Mouse (Mus musculus): ENCODE measurements at regions not wholly inside any gene's neighbourhood (a gene's known extent, or its start where the extent isn't known, plus 50 kb on each side); places are given as distances from the start of the nearest gene placed in this dataset.

GRCm38 (mm10) chr16:77406999-77407398 is 194.9 kb downstream of the Gm11146 start:
- H3K27ac ChIP-seq (ENCODE audit: low read length), result no peak overlapping the region
- no peak overlapping the region for H3K9ac ChIP-seq (replicated peaks; ENCODE audit: low read length)
- peaks cover 12% of the 10 kb centered on the region; the same call in 1 of the 2 replicates for H3K4me1 ChIP-seq (ENCODE audit: insufficient read depth, low read length)
- H3K27me3 ChIP-seq (ENCODE audit: insufficient read depth, low read length), result no peaks in the 10 kb centered on the region
- no peak overlapping the region for H3K4me3 ChIP-seq (ENCODE audit: low read length)
- ATAC-seq (ENCODE audit: low FRiP score, low TSS enrichment), result no peak
- no peaks in the 10 kb centered on the region for H3K36me3 ChIP-seq (ENCODE audit: insufficient read depth, low read length)
- WGBS, result 85% methylated on average over 5 of the region's 5 CpGs
- no peak overlapping the region for H3K4me2 ChIP-seq (replicated peaks; ENCODE audit: low read depth, low read length)
- H3K9me3 ChIP-seq (ENCODE audit: low read length), result no peaks in the 10 kb centered on the region

- no peaks in the 10 kb centered on the region for H3K9me3 ChIP-seq (ENCODE audit: low read length)
- H3K4me3 ChIP-seq (ENCODE audit: low read length), result no peak overlapping the region
- no peak overlapping the region for H3K27ac ChIP-seq (ENCODE audit: low read length)
- ATAC-seq (ENCODE audit: low FRiP score, low TSS enrichment), result no peak
- 70% methylated on average over 6 of the region's 6 CpGs for WGBS
- no peak overlapping the region for H3K9ac ChIP-seq (replicated peaks; ENCODE audit: low read length)
- no peaks in the 10 kb centered on the region for H3K36me3 ChIP-seq (ENCODE audit: insufficient read depth, low read length)
- no peak overlapping the region for H3K4me2 ChIP-seq (replicated peaks; ENCODE audit: low read depth, low read length)
- peaks cover 17% of the 10 kb centered on the region for H3K4me1 ChIP-seq (ENCODE audit: insufficient read depth, low read length)
- H3K27me3 ChIP-seq (ENCODE audit: insufficient read depth, low read length), result no peaks in the 10 kb centered on the region
Observed at GRCm38 (mm10) chr16:77405859-77406258, 196.0 kb downstream of the Gm11146 start.

DNA sequence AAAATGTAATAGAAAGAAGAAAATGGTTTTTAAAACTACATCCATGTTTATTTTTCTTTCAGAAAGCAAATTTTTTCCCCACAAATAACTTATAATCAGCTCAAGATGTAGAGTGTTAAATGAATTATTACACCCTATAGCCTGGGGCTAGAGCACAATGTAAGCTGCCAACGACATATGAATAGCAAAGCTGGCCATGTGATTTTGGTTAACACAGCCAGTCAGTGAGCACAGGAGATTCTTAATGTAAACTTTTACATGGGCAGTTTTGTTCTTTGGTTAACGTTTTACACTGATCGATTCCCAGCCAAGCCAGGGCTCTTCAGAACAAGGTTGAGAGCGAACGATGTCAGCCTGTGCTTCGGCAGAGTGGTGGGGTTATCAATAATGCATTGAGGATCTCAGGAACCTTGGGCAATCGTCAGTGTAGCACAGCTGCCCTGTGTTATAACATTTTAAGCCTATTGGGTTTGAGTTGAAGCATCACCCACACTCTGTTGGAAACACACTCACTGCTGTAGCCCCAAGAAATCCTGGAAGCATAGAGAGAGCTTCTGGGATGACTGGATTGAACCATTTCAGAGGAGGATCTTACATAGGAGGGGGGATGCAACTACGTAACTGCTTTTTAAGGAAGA is 196.6 kb downstream of the Gm11146 start:
- Histone ChIP-seq H3K4me2 (replicated peaks; ENCODE audit: low read depth, low read length) (no peak overlapping the region), H3K36me3 (ENCODE audit: insufficient read depth, low read length) (no peaks in the 10 kb centered on the region), H3K9me3 (ENCODE audit: low read length) (no peaks in the 10 kb centered on the region), H3K4me1 (ENCODE audit: insufficient read depth, low read length) (peaks cover 22% of the 10 kb centered on the region), H3K4me3 (ENCODE audit: low read length) (no peak overlapping the region), H3K27ac (ENCODE audit: low read length) (no peak overlapping the region), H3K27me3 (ENCODE audit: insufficient read depth, low read length) (no peaks in the 10 kb centered on the region), H3K9ac (replicated peaks; ENCODE audit: low read length) (no peak overlapping the region)
- WGBS, result 78% methylated on average over 8 of the region's 8 CpGs
- ATAC-seq (ENCODE audit: low FRiP score, low TSS enrichment), result no peak

GRCm38 (mm10) chr16:77402711-77403280 is 199.1 kb downstream of the Gm11146 start:
- H3K9me3 ChIP-seq (ENCODE audit: low read length), result no peaks in the 10 kb centered on the region
- peaks cover 34% of the 10 kb centered on the region for H3K4me1 ChIP-seq (ENCODE audit: insufficient read depth, low read length)
- WGBS, result 64% methylated on average over 7 of the region's 7 CpGs
- H3K36me3 ChIP-seq (ENCODE audit: insufficient read depth, low read length), result no peaks in the 10 kb centered on the region
- no peak overlapping the region for H3K4me3 ChIP-seq (ENCODE audit: low read length)
- H3K27me3 ChIP-seq (ENCODE audit: insufficient read depth, low read length), result no peaks in the 10 kb centered on the region
- no peak overlapping the region for H3K4me2 ChIP-seq (replicated peaks; ENCODE audit: low read depth, low read length)
- no peak overlapping the region for H3K9ac ChIP-seq (replicated peaks; ENCODE audit: low read length)
- ATAC-seq (ENCODE audit: low FRiP score, low TSS enrichment), result no peak
- no peak overlapping the region for H3K27ac ChIP-seq (ENCODE audit: low read length)

DNA sequence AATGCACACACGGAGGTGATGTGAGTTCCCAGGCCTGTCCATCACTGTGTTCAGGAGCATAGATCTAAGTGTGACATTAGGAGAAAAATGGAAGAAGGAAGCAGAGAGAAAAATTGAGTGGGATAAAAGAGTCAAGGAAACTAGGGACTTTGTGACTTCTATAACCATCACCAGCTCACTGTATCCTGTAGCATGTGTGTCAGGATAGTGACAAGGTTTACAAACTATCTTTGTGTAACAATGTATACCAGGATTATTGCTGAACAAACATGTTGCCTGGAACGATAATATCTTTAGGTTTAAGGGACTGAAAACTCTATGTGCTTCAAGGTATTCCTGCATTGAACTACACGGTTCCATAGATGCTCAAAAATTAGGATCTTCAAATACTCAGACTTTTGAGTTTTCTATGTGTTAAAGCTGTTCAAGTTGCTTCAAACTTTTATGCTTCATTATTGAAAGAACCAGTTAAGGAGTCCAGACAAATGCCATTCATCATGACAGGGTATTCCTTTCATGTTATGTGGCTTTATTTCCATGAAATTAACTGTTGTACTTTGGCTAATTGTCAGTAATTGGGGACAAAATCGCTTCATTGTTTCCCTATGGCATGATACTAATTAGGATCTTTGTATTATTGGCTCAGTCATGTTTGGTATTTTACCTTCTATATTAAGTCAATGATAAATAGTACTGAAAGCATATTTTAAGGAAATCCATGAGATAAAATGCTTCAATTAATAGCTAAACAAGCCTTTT is 200.5 kb downstream of the Gm11146 start:
- Histone ChIP-seq H3K27ac (ENCODE audit: low read length) (peak overlapping the region; percentile 86; the same call in 1 of the 2 replicates), H3K4me1 (ENCODE audit: insufficient read depth, low read length) (peaks cover 34% of the 10 kb centered on the region), H3K4me3 (ENCODE audit: low read length) (no peak overlapping the region), H3K27me3 (ENCODE audit: insufficient read depth, low read length) (no peaks in the 10 kb centered on the region), H3K36me3 (ENCODE audit: insufficient read depth, low read length) (no peaks in the 10 kb centered on the region), H3K4me2 (replicated peaks; ENCODE audit: low read depth, low read length) (no peak overlapping the region), H3K9me3 (ENCODE audit: low read length) (no peaks in the 10 kb centered on the region), H3K9ac (replicated peaks; ENCODE audit: low read length) (peak overlapping the region; percentile 43; the same call in 1 of the 2 replicates)
- no peak for ATAC-seq (ENCODE audit: low FRiP score, low TSS enrichment)
- 75% methylated on average over 4 of the region's 4 CpGs for WGBS

DNA sequence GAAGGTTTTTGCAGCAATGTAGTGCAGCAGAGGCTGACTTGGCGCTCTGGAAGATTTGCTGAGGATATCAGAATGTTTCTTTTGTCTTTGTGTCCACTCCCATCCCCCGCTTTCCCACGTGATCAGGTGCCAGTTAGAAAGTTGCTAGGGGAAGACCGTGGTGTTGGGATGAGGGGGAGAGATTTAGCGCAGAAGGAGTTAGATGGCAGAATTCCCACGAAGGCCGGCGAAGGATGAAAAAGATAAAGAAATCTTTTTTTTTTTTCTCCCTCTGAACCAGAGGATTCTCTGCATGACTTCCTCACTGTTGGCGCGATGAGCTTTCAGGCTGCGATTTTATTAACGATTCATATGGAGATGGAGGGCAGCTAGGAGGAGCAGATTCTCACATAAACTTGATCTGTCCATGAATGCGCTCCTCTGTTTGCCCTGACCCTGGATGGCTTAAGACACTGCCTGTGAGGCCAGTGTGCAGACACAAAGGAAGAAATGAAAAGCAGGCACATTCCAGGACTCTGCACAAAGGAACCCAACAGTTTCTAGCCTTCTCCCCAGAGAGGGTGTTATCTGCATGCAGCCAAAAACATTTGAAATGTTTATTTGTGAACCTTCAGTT is 201.5 kb downstream of the Gm11146 start:
- Histone ChIP-seq H3K27me3 (ENCODE audit: insufficient read depth, low read length) (no peaks in the 10 kb centered on the region), H3K4me2 (replicated peaks; ENCODE audit: low read depth, low read length) (peak overlapping the region; percentile 64), H3K9me3 (ENCODE audit: low read length) (no peaks in the 10 kb centered on the region), H3K9ac (replicated peaks; ENCODE audit: low read length) (peak overlapping the region; percentile 43), H3K4me1 (ENCODE audit: insufficient read depth, low read length) (peaks cover 31% of the 10 kb centered on the region), H3K27ac (ENCODE audit: low read length) (peak overlapping the region; percentile 86), H3K4me3 (ENCODE audit: low read length) (peak overlapping the region; percentile 42), H3K36me3 (ENCODE audit: insufficient read depth, low read length) (no peaks in the 10 kb centered on the region)
- WGBS, result 2% methylated on average over 13 of the region's 13 CpGs
- ATAC-seq (ENCODE audit: low FRiP score, low TSS enrichment), result peak; percentile 92

DNA sequence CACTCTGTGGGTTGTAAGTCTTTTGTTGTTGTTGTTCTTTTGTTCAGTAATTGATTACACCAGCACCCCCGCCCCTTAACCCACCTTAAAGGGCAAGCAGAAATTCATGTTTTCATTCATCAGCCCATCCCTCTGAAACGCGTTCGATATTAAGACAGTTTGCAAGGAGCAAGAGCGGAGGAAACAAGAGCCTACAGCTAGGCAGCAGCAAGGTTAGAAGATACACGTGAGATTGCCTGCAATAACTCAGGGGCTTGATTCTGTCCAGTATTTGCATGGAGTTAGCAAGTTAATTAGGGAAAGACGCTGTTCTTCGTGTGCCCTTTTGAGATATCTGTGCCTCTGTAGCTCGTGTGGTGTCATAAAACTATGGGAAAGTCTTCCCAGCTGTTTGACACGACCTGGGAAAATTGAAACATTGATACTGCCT is 202.0 kb downstream of the Gm11146 start:
- Histone ChIP-seq H3K27ac (ENCODE audit: low read length) (peak overlapping the region; percentile 86), H3K27me3 (ENCODE audit: insufficient read depth, low read length) (no peaks in the 10 kb centered on the region), H3K9me3 (ENCODE audit: low read length) (no peaks in the 10 kb centered on the region), H3K4me3 (ENCODE audit: low read length) (peak overlapping the region; percentile 42), H3K4me2 (replicated peaks; ENCODE audit: low read depth, low read length) (peak overlapping the region; percentile 64), H3K4me1 (ENCODE audit: insufficient read depth, low read length) (peaks cover 28% of the 10 kb centered on the region), H3K9ac (replicated peaks; ENCODE audit: low read length) (peak overlapping the region; percentile 43), H3K36me3 (ENCODE audit: insufficient read depth, low read length) (no peaks in the 10 kb centered on the region)
- 5% methylated on average over 10 of the region's 10 CpGs for WGBS
- ATAC-seq (ENCODE audit: low FRiP score, low TSS enrichment), result peak; percentile 59

DNA sequence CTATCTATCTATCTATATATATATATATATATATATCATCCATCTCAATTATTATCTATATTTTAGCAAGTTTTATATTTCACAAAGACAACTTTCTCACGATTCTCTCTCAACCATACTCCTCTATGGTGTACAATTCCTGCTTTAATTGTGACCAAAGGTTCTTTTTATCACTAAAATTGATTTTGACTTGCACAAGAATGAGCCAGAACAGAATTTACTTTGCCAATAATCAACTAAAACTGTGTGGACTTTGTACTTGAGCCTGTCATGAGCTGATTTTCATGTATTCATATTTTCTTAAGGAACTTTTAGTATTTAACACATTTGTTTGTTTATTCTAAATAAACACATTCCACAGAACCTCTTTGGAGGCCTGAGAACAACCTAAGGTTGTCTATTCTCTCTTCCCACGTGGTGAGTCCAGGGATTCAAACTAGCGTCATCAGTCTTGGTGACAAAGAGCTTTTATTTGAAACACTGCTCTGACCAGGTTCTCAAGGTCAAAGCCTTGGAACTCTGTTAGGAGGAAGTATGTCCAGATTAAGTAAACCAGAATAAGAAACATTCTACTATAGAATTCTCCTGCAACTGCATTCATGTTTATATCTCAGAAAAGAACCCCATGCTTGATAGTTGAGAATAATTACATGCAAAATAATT is 207.7 kb downstream of the Gm11146 start:
- Histone ChIP-seq H3K27ac (ENCODE audit: low read length) (no peak overlapping the region), H3K27me3 (ENCODE audit: insufficient read depth, low read length) (no peaks in the 10 kb centered on the region), H3K4me3 (ENCODE audit: low read length) (no peak overlapping the region), H3K36me3 (ENCODE audit: insufficient read depth, low read length) (no peaks in the 10 kb centered on the region), H3K4me2 (replicated peaks; ENCODE audit: low read depth, low read length) (no peak overlapping the region), H3K9me3 (ENCODE audit: low read length) (no peaks in the 10 kb centered on the region), H3K4me1 (ENCODE audit: insufficient read depth, low read length) (0 out of 2 replicates have a peak, but pooled peaks cover 4% of the 10 kb centered on the region), H3K9ac (replicated peaks; ENCODE audit: low read length) (no peak overlapping the region)
- ATAC-seq (ENCODE audit: low FRiP score, low TSS enrichment), result no peak
- 70% methylated on average over 3 of the region's 3 CpGs for WGBS

- no peak overlapping the region for H3K9ac ChIP-seq (replicated peaks; ENCODE audit: low read length)
- no peak overlapping the region for H3K4me2 ChIP-seq (replicated peaks; ENCODE audit: low read depth, low read length)
- no peaks in the 10 kb centered on the region for H3K4me1 ChIP-seq (ENCODE audit: insufficient read depth, low read length)
- no peaks in the 10 kb centered on the region for H3K9me3 ChIP-seq (ENCODE audit: low read length)
- no peaks in the 10 kb centered on the region for H3K27me3 ChIP-seq (ENCODE audit: insufficient read depth, low read length)
- ATAC-seq (ENCODE audit: low FRiP score, low TSS enrichment), result no peak
- H3K36me3 ChIP-seq (ENCODE audit: insufficient read depth, low read length), result no peaks in the 10 kb centered on the region
- no peak overlapping the region for H3K27ac ChIP-seq (ENCODE audit: low read length)
- 61% methylated on average over 5 of the region's 5 CpGs for WGBS
- no peak overlapping the region for H3K4me3 ChIP-seq (ENCODE audit: low read length)
Observed at GRCm38 (mm10) chr16:77393470-77393869, 208.4 kb downstream of the Gm11146 start.

Measured in kidney, embryonic 16.5 days (tissue).